Mouse (Mus musculus): ENCODE measurements around the gene Pigyl. TPM values are rescaled to one million over a fixed set of nuclear protein-coding genes. Genes with fewer than 3 reads are reported as not detected.

Gene Pigyl
- polyA plus RNA-seq, 1 experiment from 2014 or later = 90.4 TPM

DNA sequence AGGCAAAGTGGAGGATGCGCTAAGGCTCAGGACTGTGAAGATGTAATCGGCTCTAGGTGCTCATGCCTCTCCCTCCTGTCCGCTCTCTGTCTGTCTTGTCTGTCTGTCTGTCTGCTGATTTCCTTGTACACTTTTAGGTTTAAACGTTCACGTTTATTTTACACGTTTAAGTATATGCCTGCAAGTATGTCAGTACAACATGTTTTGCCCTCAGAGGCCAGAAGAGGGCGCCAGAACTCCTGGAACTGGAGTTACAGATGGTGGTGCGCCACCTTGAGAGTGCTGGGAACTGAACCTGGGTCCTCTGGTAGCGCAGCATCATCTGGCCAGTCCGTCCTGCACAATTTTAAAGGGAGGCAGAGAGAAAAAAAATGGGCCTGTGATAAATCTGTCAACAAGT is 10.0 kb downstream of the Pigyl start:
- Histone ChIP-seq H3K36me3 (ENCODE audit: control insufficient read depth, insufficient read depth, low read length) (no peaks in the 10 kb centered on the region), H3K4me3 (replicated peaks; ENCODE audit: low read length) (no peak overlapping the region), H3K27me3 (ENCODE audit: control insufficient read depth, insufficient read depth, low read length) (no peaks in the 10 kb centered on the region), H3K9me3 (replicated peaks; ENCODE audit: control insufficient read depth, low read length) (no peaks in the 10 kb centered on the region), H3K4me1 (ENCODE audit: control insufficient read depth, insufficient read depth, low read length) (no peaks in the 10 kb centered on the region), H3K4me2 (ENCODE audit: low read depth, low read length) (no peak overlapping the region), H3K9ac (ENCODE audit: low read length) (no peak overlapping the region), H3K27ac (ENCODE audit: low read length) (no peak overlapping the region)
- WGBS = 89% methylated on average over 10 of the region's 10 CpGs
- no peak for ATAC-seq (ENCODE audit: insufficient read depth, low FRiP score)

GRCm38 (mm10) chr9:22167751-22168150 is 11.1 kb downstream of the Pigyl start:
- Histone ChIP-seq H3K4me3 (replicated peaks; ENCODE audit: low read length) (no peak overlapping the region), H3K4me1 (ENCODE audit: control insufficient read depth, insufficient read depth, low read length) (no peaks in the 10 kb centered on the region), H3K4me2 (ENCODE audit: low read depth, low read length) (no peak overlapping the region), H3K27ac (ENCODE audit: low read length) (no peak overlapping the region), H3K36me3 (ENCODE audit: control insufficient read depth, insufficient read depth, low read length) (no peaks in the 10 kb centered on the region), H3K27me3 (ENCODE audit: control insufficient read depth, insufficient read depth, low read length) (no peaks in the 10 kb centered on the region), H3K9me3 (replicated peaks; ENCODE audit: control insufficient read depth, low read length) (no peaks in the 10 kb centered on the region), H3K9ac (ENCODE audit: low read length) (no peak overlapping the region)
- 91% methylated on average over 4 of the region's 4 CpGs for WGBS
- ATAC-seq (ENCODE audit: insufficient read depth, low FRiP score) = no peak

- 93% methylated on average over 11 of the region's 11 CpGs for WGBS
- ATAC-seq (ENCODE audit: insufficient read depth, low FRiP score) = no peak
These were observed 12.7 kb downstream of the Pigyl start for GRCm38 (mm10) chr9:22169327-22169726.

DNA sequence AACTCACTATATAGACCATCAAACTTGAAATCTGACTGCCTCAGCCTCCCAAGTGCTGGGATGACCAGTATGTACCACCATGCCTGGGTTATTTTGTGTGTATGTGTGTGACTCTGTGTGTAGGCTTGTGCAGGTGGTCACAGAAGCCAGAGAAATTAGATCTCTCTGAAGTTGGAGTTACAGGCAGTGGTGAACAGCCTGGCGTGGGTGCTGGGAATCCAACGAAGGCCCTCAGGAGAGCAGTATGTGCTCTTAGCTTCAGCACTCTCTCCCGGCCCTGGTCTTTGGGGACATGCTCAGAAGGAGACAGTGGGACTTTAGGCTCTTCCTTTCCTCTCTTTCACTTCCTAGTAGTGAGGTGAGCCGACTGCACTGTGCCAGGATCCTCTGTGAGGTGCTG is 15.7 kb downstream of the Pigyl start:
- 85% methylated on average over 4 of the region's 4 CpGs for WGBS
- Histone ChIP-seq H3K4me2 (ENCODE audit: low read depth, low read length) (no peak overlapping the region), H3K27ac (ENCODE audit: low read length) (no peak overlapping the region), H3K9me3 (replicated peaks; ENCODE audit: control insufficient read depth, low read length) (0 out of 2 replicates have a peak, but pooled peaks cover 8% of the 10 kb centered on the region), H3K4me3 (replicated peaks; ENCODE audit: low read length) (no peak overlapping the region), H3K4me1 (ENCODE audit: control insufficient read depth, insufficient read depth, low read length) (no peaks in the 10 kb centered on the region), H3K9ac (ENCODE audit: low read length) (no peak overlapping the region), H3K36me3 (ENCODE audit: control insufficient read depth, insufficient read depth, low read length) (no peaks in the 10 kb centered on the region), H3K27me3 (ENCODE audit: control insufficient read depth, insufficient read depth, low read length) (no peaks in the 10 kb centered on the region)
- ATAC-seq (ENCODE audit: insufficient read depth, low FRiP score) = no peak

More at GRCm38 (mm10) chr9:22169327-22169726, 12.7 kb downstream of the Pigyl start:
- Histone ChIP-seq H3K27me3 (ENCODE audit: control insufficient read depth, insufficient read depth, low read length) (no peaks in the 10 kb centered on the region), H3K36me3 (ENCODE audit: control insufficient read depth, insufficient read depth, low read length) (no peaks in the 10 kb centered on the region), H3K27ac (ENCODE audit: low read length) (no peak overlapping the region), H3K4me1 (ENCODE audit: control insufficient read depth, insufficient read depth, low read length) (no peaks in the 10 kb centered on the region), H3K4me2 (ENCODE audit: low read depth, low read length) (no peak overlapping the region), H3K9me3 (replicated peaks; ENCODE audit: control insufficient read depth, low read length) (no peaks in the 10 kb centered on the region), H3K4me3 (replicated peaks; ENCODE audit: low read length) (no peak overlapping the region), H3K9ac (ENCODE audit: low read length) (no peak overlapping the region)

GRCm38 (mm10) chr9:22188025-22188611 is 31.5 kb downstream of the Pigyl start, which contains the start of gene Zfp872:
Zfp872 (plus strand) TSS chr9:22188090.
- H3K4me1 ChIP-seq (ENCODE audit: control insufficient read depth, insufficient read depth, low read length) = no peaks in the 10 kb centered on the region
- peak; percentile 80; the same call in 1 of the 2 replicates for ATAC-seq (ENCODE audit: insufficient read depth, low FRiP score)
- H3K27me3 ChIP-seq (ENCODE audit: control insufficient read depth, insufficient read depth, low read length) = peaks cover 3% of the 10 kb centered on the region; the same call in 1 of the 2 replicates
- H3K36me3 ChIP-seq (ENCODE audit: control insufficient read depth, insufficient read depth, low read length) = no peaks in the 10 kb centered on the region
- peak within 1 kb of the TSS; percentile 66 for H3K4me2 ChIP-seq (ENCODE audit: low read depth, low read length)
- H3K9ac ChIP-seq (ENCODE audit: low read length) = peak within 1 kb of the TSS; percentile 65
- H3K4me3 ChIP-seq (replicated peaks; ENCODE audit: low read length) = peak within 1 kb of the TSS; percentile 47
- 16% methylated on average over 43 of the region's 43 CpGs for WGBS
- H3K9me3 ChIP-seq (replicated peaks; ENCODE audit: control insufficient read depth, low read length) = 0 out of 2 replicates have a peak, but pooled peaks cover 8% of the 10 kb centered on the region
- H3K27ac ChIP-seq (ENCODE audit: low read length) = no peak within 1 kb of the TSS

DNA sequence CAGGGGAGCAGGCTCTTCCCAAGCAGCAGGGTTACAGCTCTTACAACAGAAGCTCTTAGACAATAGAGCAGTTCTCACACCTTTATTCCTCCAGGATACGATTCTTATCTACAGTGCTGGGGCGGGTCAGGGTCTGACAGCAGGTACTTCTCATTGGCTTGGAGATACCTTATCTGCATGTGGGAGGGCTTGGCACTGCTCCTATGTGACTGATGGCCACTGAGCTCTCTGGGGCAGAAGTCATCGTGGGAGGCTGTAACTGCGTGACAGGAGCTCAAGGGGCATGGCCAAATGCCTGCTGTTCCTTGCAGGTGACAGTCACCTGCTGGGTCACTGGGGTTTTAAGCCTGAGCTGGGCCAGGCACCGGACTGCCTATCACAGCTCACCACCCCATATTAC is 39.8 kb downstream of the Pigyl start:
- peak; percentile 86 for ATAC-seq (ENCODE audit: insufficient read depth, low FRiP score)
- no peak overlapping the region for H3K4me2 ChIP-seq (ENCODE audit: low read depth, low read length)

More for the DNA sequence above, 39.8 kb downstream of the Pigyl start:
- Histone ChIP-seq H3K4me3 (replicated peaks; ENCODE audit: low read length) (no peak overlapping the region), H3K27ac (ENCODE audit: low read length) (no peak overlapping the region), H3K9ac (ENCODE audit: low read length) (no peak overlapping the region), H3K27me3 (ENCODE audit: control insufficient read depth, insufficient read depth, low read length) (no peaks in the 10 kb centered on the region), H3K9me3 (replicated peaks; ENCODE audit: control insufficient read depth, low read length) (peaks cover 23% of the 10 kb centered on the region), H3K36me3 (ENCODE audit: control insufficient read depth, insufficient read depth, low read length) (peaks cover 13% of the 10 kb centered on the region), H3K4me1 (ENCODE audit: control insufficient read depth, insufficient read depth, low read length) (no peaks in the 10 kb centered on the region)
- 26% methylated on average over 5 of the region's 5 CpGs for WGBS

Small RNA genes within 50 kb of the gene (microRNA-seq; reads per million reads assigned to microRNA genes)
- 0.50 reads per million for gene Mir7084

Other genes with a start within 250 kb of the Pigyl start
- gene Rab3d, start 238.7 kb upstream of the Pigyl start, polyA plus RNA-seq (2015; fragmentation: Nextera tagmentation; extraction: Ambion mirVana) = 106 and 130 TPM in 2 replicates
- gene Ccdc159, start 229.4 kb upstream of the Pigyl start, polyA plus RNA-seq (2015; fragmentation: Nextera tagmentation; extraction: Ambion mirVana) = 3.4 and 4.6 TPM in 2 replicates
- gene Tmem205, start 229.3 kb upstream of the Pigyl start, polyA plus RNA-seq (2015; fragmentation: Nextera tagmentation; extraction: Ambion mirVana) = 74.5 and 81.2 TPM in 2 replicates
- 6.9 and 7.1 TPM in 2 replicates for gene Plppr2, start 219.8 kb upstream of the Pigyl start, polyA plus RNA-seq (2015; fragmentation: Nextera tagmentation; extraction: Ambion mirVana)
- 5.6 and 6.0 TPM in 2 replicates for gene Swsap1, start 201.1 kb upstream of the Pigyl start, polyA plus RNA-seq (2015; fragmentation: Nextera tagmentation; extraction: Ambion mirVana)
- gene Epor, start 193.3 kb upstream of the Pigyl start, polyA plus RNA-seq (2015; fragmentation: Nextera tagmentation; extraction: Ambion mirVana) = 10.4 and 11.8 TPM in 2 replicates
- gene Rgl3, start 167.4 kb upstream of the Pigyl start, polyA plus RNA-seq (2015; fragmentation: Nextera tagmentation; extraction: Ambion mirVana) = 6.1 and 6.2 TPM in 2 replicates
- 0.53 and 0.59 TPM in 2 replicates for gene Ccdc151, start 154.2 kb upstream of the Pigyl start, polyA plus RNA-seq (2015; fragmentation: Nextera tagmentation; extraction: Ambion mirVana)
- 102 TPM in 2 replicates for gene Prkcsh, start 154.0 kb upstream of the Pigyl start, polyA plus RNA-seq (2015; fragmentation: Nextera tagmentation; extraction: Ambion mirVana)
- gene Elavl3, start 104.8 kb upstream of the Pigyl start, polyA plus RNA-seq (2015; fragmentation: Nextera tagmentation; extraction: Ambion mirVana) = 1.9 and 2.1 TPM in 2 replicates
- gene Gm49318, start 85.6 kb upstream of the Pigyl start, polyA plus RNA-seq (2015; fragmentation: Nextera tagmentation; extraction: Ambion mirVana) = not detected in 2 replicates
- gene Zfp653, start 85.5 kb upstream of the Pigyl start, polyA plus RNA-seq (2015; fragmentation: Nextera tagmentation; extraction: Ambion mirVana) = 11.2 and 11.7 TPM in 2 replicates
- gene Ecsit, start 71.4 kb upstream of the Pigyl start, polyA plus RNA-seq (2015; fragmentation: Nextera tagmentation; extraction: Ambion mirVana) = 43.5 and 43.9 TPM in 2 replicates
- gene Cnn1, start 57.6 kb upstream of the Pigyl start, polyA plus RNA-seq (2015; fragmentation: Nextera tagmentation; extraction: Ambion mirVana) = 505 and 582 TPM in 2 replicates
- 152 and 158 TPM in 2 replicates for gene Elof1, start 39.7 kb upstream of the Pigyl start, polyA plus RNA-seq (2015; fragmentation: Nextera tagmentation; extraction: Ambion mirVana)
- 42.2 and 45.3 TPM in 2 replicates for gene Acp5, start 21.1 kb upstream of the Pigyl start, polyA plus RNA-seq (2015; fragmentation: Nextera tagmentation; extraction: Ambion mirVana)
- gene Zfp872, start 31.2 kb downstream of the Pigyl start, polyA plus RNA-seq (2015; fragmentation: Nextera tagmentation; extraction: Ambion mirVana) = 1.0 and 1.9 TPM in 2 replicates
- 27.5 and 29.7 TPM in 2 replicates for gene Zfp809, start 68.9 kb downstream of the Pigyl start, polyA plus RNA-seq (2015; fragmentation: Nextera tagmentation; extraction: Ambion mirVana)
- 2.7 and 3.3 TPM in 2 replicates for gene Zfp599, start 103.0 kb downstream of the Pigyl start, polyA plus RNA-seq (2015; fragmentation: Nextera tagmentation; extraction: Ambion mirVana)
- gene Zfp810, start 150.8 kb downstream of the Pigyl start, polyA plus RNA-seq (2015; fragmentation: Nextera tagmentation; extraction: Ambion mirVana) = 13.6 and 15.2 TPM in 2 replicates
- gene Anln, start 232.3 kb downstream of the Pigyl start, polyA plus RNA-seq (2015; fragmentation: Nextera tagmentation; extraction: Ambion mirVana) = 57.6 and 58.0 TPM in 2 replicates

All from stomach, embryonic 16.5 days (tissue).